Mouse (Mus musculus) adrenal gland, adult 2 months (tissue): ENCODE measurements around the gene Syf2. TPM values are rescaled to one million over a fixed set of nuclear protein-coding genes. Genes with fewer than 3 reads are reported as not detected.

ENCODE experiments used
- DNase-seq: peaks from one replicate; pipeline ENCODE4 v3.0.0; 2021
- polyA plus RNA-seq: library from polyadenylated mRNA; depleted of rRNA; stranded (reverse); fragments of >200 nt; gene quantifications from 2 replicates; pipeline ENCODE4 v1.2.3, GENCODE M21; 2012
- total RNA-seq, 2 experiments: library from RNA; stranded (reverse); gene quantifications; 2 replicates each; pipeline ENCODE4 v1.2.3; 2021

The Syf2 gene
- total and polyA plus RNA-seq, 3 experiments: 8.6 to 97.8 (median 85.5) TPM

DNA sequence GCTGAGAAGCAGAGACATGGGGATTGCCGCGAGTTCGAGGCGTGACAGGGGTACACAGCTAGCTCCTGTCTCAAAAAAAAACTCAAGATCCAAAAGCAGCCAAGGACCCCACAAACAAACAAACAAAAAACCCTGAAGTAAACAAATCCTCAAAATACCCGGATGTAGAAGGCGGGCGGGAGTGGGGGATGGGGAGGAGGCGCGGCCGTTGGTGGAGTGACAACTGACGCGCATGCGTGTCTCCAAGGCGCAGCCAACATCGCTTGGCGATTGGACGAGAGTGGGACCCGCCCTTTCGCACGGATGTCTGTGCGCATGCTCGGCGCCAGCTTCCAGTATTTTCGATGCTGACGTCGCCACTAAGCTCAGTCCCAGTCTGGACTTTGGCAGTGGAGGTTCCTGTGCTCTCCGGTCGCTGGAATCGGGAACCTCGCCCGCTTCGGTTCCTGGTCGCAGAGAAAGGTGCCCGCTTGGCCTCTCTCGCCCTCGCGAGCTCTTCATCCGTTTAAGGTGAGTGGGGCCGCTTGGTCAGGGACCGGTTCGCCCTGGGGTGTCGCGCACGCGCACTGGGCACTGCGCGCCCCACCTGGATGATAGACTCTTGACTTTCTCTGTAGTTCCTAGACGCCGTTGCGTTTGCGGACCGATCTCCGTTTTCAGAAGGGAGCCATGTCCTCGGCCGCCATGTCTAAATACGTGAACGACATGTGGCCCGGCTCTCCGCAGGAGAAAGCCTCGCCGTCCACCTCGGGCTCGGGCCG, 7.3 kb upstream of the Syf2 start, which contains the start of gene Rsrp1:
TSS of gene Rsrp1 (plus strand) at position 335 of the 761 bp plus-strand sequence.
- peak; percentile 97 for DNase-seq

DNA sequence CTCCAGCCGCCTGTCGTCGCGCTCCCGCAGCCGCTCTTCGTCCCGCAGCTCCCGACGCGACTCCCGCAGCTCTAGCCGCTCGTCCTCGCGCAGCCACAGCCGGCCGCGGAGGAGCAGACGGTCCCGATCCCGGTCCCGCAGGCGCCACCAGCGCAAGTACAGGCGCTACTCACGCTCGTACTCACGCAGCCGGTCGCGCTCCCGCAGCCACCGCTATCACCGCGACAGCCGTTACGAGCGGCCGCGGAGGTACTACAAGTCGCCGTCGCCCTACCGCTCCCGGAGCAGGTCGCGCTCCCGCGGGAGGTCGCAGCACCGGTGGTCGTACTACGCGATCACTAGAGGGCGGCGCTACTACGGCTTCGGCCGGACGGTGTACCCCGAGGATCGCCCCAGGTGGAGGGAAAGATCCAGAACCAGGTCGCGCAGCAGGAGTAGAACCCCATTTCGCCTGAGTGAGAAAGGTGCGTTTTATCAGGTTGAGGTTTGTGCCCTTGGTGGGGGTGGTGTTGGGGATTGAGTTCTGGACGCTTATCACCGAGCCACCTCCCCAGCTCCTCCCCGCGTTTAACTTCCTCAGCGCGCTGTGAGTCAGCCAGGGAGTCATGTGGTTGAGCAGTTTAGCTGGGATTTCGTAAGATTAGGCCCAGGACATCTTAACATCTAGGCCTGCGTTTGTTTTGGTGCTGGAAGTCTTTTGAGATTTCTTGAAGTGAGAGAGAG, 6.5 kb upstream of the Syf2 start:
- peak; percentile 91 for DNase-seq

DNA sequence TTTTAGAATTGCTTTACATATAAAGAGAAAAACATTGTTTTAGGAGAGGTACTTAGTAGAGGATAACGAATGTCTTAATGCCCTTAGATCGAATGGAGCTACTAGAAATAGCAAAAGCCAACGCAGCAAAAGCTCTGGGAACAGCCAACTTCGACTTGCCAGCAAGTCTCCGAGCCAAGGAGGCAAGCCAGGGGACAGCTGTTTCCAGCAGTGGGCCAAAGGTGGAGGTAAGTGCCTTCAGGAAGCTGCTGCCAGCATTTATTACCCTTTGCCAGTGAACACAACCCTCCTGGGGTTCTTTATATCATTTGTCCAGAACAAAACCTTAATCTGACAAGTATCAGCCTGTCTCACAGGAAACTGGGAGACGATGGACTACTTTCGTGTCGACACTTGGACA, 5.5 kb upstream of the Syf2 start:
- DNase-seq: peak; percentile 41

DNA sequence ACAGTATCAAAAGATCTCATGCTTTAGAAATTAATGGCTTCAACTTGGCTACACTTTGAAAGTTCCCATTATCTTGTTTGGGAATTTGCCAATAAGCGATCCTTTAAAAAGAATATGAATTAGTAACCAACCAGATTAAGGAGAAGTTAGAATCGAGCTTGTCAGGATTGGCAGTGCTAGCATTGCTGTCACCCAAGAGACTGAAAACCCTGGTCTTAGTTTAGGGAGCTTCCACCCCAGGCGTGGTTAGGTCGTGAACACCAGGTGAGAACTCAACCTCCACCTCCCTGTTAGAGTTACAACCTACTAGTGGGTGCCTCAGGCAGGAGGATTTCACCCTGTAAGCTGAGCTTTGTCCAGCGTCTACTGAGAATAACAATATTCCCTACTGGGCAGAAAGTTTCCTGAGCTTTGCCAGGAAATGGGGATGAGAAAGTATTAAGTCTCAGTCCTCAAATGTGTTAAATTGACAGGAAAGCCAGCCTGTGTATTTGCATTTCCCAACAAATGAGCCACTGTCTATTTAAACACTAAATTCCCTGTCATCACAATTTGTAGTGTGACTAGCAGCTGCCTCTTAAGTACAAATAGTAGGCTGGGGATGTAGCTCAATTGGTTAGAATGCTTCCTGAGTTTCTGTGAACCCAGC, 2.8 kb upstream of the Syf2 start:
- no peak for DNase-seq

DNA sequence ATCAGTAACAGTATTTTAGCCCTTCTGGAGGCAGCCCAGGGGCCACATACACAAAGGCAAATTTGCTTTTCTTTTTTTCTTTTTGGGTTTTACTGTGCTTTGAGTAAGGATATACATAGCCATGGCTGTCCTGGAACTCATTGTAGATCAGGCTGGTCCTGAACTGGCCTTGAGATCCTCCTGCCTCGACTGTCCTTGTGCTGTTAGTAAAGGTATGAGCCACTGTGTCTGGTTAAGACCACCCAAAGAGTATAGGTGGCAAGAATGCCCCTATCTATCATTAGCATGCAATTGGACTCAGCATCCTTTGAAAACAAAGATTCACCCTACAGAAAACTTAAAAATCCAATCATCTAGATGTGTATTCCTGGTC, 2.2 kb upstream of the Syf2 start:
- no peak for DNase-seq

DNA sequence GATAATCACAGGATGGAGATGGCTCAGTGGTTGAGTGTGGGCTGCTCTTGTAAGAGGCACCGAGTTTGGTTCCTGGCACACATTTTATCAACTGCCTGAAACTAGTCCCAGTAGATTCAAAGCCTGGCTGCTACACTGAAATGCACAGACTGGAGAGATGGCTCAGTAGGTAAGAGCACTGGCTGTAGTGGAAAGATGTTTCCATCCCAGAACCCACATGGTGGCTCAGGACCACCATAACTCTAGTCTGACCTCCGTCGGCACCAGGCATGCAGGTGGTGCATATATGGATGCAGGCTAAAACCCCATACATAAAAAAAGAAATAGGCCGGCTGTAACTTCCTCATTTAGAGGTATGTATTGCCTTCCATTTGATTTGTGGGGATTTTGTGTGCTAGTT, 1.2 kb upstream of the Syf2 start:
- DNase-seq: no peak

DNA sequence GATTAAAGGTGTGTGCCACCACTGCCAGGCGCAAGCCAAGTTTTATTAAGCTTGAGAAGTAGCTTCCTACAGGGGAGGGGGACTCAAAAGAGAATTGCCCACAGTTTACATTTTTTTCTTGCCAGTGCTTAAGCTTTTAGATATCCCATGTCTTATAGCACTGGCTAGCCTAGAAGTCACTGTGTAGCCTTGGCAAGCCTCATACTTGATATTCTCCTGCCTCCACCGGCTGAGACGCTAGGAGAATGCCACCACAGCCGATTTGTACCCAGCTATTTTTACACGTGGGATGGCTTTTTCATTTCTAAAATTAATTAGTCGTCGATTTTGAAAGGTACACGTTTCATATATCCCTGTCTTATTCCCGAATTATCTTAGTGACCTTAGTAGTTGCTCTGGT, 508 bp upstream of the Syf2 start:
- DNase-seq: peak; percentile 24

DNA sequence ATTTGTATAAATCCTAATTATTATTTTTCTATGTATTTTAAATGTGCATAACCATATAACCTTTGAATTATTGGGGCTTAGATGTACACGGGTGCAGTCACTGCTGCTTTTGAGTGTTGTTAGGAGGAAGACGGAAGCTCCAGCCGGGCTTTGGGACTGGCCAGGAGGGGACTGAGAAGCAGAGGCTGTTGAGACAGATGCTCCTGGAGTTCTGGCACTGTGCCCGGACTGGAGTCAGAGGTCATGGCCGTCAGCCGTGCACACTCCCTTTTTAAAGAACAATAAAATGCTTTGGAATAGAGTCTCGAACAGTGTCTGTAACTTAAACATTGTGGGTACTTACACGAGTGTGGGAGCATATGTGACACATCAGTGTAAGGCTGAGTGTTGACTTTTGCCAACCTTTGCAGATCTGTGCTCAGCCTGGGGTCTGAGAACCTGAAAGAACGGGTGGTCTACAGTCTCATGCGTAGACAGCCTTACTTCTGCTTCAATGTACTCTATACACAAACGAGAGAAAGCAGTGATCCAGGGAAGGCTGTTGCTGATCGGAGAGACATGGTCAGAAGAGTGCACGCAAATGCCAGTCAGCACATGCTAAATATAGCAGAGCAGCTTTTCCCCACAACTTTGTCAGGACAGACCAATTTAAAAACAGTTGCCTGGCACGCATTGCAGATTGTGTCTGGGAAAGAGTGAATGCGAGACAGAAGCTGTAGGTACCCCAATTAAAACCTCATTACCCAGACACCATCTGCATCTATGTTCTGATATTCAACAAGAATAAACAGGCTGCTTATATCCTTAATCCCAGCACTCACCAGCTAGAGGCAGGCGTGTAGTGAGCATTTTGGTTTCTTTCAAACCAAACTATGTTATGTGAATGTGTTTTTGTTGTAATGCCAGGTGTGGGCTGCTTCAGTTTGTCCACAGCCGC, 6.8 kb downstream of the Syf2 start:
- peak; percentile 46 for DNase-seq

DNA sequence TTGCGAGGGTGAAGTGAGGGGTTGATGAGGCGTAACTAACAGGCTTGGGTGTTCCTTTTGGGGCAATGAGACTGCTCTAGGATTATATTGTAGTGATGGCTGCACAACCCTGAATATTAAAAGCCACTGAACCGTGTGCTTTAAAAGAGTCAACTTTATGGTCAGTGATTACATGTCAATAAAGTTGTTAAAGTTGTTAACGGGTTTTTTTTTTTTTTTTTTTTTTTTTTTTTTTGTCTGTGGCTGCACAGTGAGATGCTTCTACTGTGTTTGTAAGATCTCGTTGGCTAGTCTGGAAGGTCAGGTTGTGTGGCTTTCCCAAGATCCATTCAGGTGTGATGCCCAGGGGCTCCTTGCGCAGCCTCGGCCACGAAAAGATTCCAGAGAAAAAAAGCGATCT, 9.2 kb downstream of the Syf2 start:
- no peak for DNase-seq

DNA sequence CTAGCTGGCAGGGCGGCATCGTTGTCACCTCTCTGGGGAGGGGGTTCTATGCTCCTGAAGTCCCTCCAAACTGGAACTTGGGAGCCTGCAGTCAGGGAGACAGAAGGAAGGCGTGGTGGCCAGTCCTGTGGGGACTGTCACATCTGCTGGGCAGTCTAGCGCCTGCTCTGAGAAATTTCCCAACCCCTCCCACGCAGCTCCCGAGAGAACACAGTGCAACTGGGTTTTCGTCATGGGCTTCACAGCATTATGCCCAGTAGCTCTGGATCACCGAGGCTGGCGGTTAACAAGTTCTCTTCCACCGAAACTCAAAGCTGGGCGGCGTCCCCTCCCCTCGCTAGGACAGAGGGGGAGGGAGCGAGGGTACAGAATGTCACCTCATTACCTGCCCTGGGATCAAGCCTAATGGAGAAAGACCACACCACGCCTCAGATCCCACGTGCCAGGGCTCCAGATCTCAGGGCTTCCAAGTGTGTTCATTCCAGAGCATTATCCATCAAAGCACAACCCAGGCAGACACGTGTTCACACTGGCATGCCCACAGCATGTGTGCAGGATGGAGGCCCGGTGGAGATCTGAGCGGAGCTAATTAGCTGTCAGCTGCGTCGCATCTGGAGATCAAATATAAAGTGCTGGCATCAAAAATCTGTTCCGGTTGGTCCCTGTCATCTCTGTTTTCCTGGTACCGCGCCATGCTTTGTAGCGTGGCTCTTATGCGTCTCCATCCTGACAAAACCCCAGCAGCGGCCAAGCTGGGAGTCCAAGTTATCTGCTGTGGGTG, 13.2 kb downstream of the Syf2 start:
- no peak for DNase-seq

DNA sequence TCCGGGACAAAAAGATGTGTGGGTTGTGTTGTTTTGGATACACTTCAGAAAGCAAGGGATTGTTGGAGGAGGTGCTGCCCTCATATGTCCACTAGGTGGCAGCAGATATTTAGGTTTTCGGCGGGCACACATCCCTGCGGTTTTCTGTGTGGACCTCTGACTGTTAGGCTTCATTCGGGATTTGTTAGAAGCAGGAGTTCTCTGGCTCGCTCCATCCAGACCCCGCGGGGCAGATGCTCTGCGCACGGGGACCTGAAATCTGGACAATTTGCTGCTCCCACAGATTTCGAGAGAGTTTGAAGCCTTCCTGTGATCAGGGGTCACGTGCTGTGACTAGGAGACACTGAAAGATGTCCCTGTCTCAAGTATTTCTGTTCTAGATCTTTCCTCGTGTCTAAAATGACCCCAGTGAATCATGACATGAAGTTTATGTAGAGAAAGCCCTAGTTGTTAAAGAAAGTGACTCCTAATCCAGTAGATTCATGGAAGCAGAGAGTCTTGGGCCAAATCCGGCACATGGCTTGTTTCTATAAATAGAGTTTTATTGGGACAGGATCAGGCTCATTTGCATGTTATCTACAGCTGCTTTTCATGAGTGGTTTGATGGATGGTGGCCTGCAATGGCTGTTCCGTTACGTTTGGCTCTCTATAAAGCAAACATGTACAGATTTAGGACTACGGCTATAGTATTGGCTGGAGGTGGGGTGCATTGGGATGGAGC, 15.5 kb downstream of the Syf2 start:
- DNase-seq: peak; percentile 70

DNA sequence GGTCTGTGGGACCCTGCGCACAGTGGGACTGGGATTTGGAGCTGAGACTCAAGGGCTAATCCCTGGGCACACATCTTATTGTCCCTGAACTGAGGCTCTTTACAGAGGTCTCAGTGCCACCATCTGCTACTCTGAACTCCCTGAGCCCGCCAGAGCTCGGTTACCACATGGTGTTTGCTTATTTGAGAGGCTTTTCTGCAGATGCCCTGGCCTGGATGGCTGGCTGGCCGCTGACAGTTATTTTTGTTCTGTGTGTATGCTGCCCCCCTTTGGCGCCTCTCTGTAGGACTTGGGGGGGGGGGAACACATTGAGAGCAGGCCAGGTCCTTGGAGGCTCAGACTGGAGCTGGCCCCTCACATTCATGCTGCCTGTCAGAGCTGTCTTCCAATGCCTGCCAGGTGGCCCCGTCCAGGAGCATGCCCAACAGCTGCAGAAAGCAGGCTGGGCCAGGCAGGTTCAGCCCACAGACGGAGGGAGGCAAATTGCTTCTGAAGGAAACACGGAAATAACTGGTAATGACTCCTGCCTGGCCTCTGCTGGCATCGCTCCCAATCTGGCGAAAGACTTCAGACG, 19.9 kb downstream of the Syf2 start:
- DNase-seq: peak; percentile 26

DNA sequence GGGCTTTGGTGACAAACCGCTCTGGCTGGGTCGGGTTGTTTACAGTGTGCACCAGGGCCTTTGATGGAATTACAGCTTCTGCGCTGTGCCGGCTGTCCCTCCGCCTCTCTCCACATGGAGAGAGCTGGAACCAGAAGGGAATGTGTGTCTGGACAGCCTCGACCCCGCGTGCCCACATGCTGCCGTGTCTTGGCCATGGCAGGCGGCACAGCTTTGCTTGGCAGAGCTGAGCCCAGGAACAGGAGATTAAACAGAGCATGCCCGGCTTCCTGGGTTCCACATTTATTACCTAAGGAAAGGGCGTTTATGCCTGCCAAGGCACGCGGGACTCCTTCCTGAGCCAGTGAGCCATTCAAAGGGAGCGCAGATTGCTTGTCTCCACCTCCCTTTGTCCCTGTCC, 23.8 kb downstream of the Syf2 start:
- DNase-seq: no peak

DNA sequence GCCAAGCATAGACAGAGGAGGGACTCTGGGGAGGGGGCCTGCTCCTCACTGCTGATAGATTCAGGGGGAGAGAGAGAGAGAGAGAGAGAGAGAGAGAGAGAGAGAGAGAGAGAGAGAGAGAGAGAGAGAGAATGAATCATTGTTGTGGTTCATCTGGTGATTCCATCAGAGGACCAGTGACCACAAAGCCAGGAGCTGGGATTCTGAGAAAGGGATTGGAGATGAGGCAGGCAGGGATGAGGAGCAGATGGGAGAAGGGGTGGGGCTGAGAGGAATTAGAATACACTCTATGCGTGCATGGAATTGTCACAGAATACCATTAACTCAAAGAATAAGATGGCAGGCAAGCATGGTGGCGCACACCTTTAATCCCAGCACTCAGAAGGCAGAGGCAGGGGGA, 24.5 kb downstream of the Syf2 start:
- no peak for DNase-seq

DNA sequence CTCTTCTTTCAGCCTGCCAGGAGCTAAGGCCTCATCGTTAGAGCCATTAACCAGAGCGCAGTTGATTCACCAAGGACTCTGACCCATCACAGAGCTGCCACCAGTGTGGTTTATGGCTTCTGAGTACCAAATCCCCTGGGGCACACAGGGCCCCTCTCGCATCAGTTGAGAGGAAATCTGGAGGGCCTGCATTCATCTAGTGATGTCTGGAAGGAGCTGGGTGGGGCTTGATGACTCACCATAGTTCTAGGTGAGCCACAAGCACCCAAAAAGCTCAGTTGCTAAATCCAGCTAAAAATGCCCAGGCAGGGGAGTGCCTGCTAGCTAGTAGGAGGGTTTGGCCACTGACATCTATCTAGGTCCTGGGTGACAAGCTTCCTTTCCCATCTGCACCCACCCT, 25.1 kb downstream of the Syf2 start:
- no peak for DNase-seq

DNA sequence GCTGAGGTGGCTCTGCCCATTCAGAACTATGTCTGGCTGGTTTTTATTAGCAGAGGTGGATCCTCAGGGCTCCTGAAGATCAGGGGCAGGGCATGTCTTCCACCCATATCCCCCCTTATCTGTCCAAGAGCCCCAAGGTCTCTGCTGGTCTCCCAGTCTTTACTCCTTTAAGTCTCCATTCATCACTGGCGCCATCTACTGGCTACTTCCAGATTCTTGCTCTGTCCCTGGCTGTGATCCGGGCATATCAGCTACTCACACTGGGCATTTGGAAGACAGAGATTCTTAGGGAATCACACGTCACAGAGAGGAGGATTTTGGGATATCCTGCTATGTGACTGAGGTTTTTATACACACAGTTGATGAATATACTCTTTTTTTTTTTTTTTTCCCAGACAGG, 25.6 kb downstream of the Syf2 start:
- peak; percentile 65 for DNase-seq

DNA sequence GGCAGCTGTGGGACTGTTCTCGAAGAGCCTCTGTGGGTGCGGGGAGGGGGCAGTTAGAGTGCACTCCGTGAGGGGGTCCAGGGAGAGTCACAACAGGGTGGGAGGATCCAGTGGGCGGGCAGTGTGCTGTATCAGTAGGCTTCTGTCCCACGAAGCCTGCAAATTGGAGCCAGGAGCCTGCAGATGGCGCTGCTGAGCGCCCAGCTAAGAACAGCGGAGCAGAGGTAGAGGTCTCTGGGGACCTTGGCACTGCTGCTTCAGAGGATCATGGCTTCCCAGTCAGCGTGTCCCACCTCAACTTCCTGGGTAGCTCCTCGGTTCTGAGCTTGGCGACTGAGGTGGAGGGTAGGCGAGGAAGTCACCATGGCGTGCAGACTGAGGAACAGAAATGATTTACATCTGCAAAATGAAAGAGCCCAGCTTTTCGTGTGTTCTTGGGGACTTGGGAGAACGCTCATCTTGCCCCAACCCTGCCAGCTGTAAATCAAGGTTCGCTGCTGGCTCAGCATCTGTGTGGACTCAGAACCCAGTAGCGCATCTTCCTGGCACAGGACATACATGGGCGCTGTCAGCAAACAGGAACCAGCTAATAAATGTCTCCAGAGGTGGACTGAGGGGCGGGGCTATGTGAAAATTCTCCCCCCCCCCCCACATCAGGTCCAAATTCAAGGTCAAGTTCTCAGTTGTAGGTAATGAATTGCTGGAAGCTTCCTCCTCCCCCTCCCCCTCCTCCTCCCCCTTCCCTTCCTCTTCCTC, 32.5 kb downstream of the Syf2 start:
- peak; percentile 24 for DNase-seq

DNA sequence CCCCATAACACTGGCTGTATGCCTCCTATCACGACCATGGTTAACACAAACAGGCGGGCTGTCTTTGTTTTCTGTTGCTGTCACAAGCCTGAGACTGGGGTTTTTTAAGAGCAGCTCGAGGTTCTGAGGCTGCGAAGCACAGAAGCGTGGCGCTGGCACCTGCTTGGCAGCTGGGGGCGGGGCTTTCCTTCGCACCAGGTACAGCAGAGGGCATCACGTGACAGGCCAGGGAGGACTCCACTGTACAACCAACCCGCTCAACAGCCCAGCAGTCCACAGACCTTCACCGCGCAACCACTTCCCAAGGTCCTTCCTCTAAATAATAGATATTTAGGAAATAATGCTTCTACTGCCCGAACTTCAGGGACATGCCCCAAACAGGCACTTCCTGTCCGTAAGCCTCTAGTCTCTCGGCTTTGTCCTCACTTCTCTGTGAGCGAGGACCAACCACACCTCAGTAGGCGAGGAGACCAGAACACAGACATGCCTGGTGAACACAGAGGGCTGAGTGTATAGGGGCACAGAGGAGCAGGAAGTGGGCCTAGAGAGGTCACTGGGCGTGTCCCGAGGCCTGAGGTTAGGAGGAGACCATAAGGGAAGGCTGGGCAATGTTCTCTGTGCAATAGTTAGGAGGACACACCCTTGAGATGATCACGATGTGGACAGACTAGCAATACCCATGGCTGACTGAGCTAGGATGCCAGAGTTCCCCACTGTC, 37.3 kb downstream of the Syf2 start:
- no peak for DNase-seq

DNA sequence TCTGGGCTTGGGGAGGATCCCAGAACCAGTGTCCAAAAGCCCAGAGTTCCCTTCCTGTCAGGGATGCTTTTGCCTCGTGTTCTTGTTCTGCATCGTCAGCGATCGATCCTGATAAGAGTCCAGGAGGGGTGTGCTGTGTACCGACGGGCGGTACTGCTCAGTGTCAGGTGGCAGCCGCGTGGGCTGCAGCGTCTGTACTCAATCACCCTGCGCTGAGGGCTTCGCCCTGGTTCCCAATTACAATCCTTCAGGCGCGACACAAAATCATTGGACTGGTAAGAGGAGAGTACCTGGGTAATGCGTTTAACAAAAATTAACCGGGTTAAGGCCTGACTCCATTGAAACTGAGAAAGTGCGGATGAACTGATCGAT, 37.9 kb downstream of the Syf2 start:
- no peak for DNase-seq
